Comparison of ENCODE assay signal across 10 mouse cellular contexts in genomic region chr10:86880071-86880806, GRCm38 (mm10).
A peak's percentile ranks its signal among the peaks of the same experiment; 100 is the strongest.
DNase-seq lines count a peak whose midpoint lies in the region; ATAC-seq lines count a peak whose summit lies in the region.
"Had no signal": no experiment of that assay in that cellular context is flagged by ENCODE, and none has a peak within 500 bp of the region (broad histone marks: within the 10 kb centered on the region; RNA-seq: fewer than 3 reads in every experiment).

No protein-coding gene starts in this region.

- 47% methylated on average over 5 of the region's 5 CpGs for WGBS in embryonic facial prominence, embryonic 14.5 days
- 62% methylated on average over 5 of the region's 5 CpGs for WGBS in embryonic facial prominence, embryonic 10.5 days

- H3K36me3 ChIP-seq in embryonic facial prominence, embryonic 14.5 days (ENCODE audit: control insufficient read depth, insufficient read depth, low read length), result no peaks in the 10 kb centered on the region
- no peaks in the 10 kb centered on the region for H3K36me3 ChIP-seq in embryonic facial prominence, embryonic 10.5 days (replicated peaks)
- H3K36me3 ChIP-seq: midbrain, embryonic 12.5 days had no signal

- H3K27ac ChIP-seq in embryonic facial prominence, embryonic 14.5 days (replicated peaks; ENCODE audit: low read depth, low read length), result no peak overlapping the region
- no peak overlapping the region for H3K27ac ChIP-seq in embryonic facial prominence, embryonic 10.5 days (replicated peaks)
- H3K27ac ChIP-seq: midbrain, embryonic 12.5 days had no signal

- H3K4me3 ChIP-seq in embryonic facial prominence, embryonic 14.5 days (ENCODE audit: low read depth, low read length), result no peak overlapping the region
- no peak overlapping the region for H3K4me3 ChIP-seq in embryonic facial prominence, embryonic 10.5 days
- H3K4me3 ChIP-seq: midbrain, embryonic 12.5 days had no signal

- H3K4me1 ChIP-seq in embryonic facial prominence, embryonic 14.5 days (ENCODE audit: control insufficient read depth, insufficient read depth, low read length), result no peaks in the 10 kb centered on the region
- no peaks in the 10 kb centered on the region for H3K4me1 ChIP-seq in embryonic facial prominence, embryonic 10.5 days
- H3K4me1 ChIP-seq: midbrain, embryonic 12.5 days had no signal

- no peaks in the 10 kb centered on the region for H3K9me3 ChIP-seq in embryonic facial prominence, embryonic 14.5 days (ENCODE audit: control insufficient read depth, low read length)
- H3K9me3 ChIP-seq in embryonic facial prominence, embryonic 10.5 days, result no peaks in the 10 kb centered on the region
- H3K9me3 ChIP-seq: midbrain, embryonic 12.5 days had no signal

- H3K9ac ChIP-seq in embryonic facial prominence, embryonic 14.5 days (ENCODE audit: low read depth, low read length), result no peak overlapping the region
- H3K9ac ChIP-seq: midbrain, embryonic 12.5 days had no signal

- no peak overlapping the region for H3K4me2 ChIP-seq in embryonic facial prominence, embryonic 14.5 days (ENCODE audit: low read depth, low read length)
- H3K4me2 ChIP-seq: liver, embryonic 11.5 days; midbrain, embryonic 12.5 days had no signal

- H3K27me3 ChIP-seq in embryonic facial prominence, embryonic 14.5 days (replicated peaks; ENCODE audit: control insufficient read depth, insufficient read depth, low read length), result no peaks in the 10 kb centered on the region
- H3K27me3 ChIP-seq in embryonic facial prominence, embryonic 10.5 days (replicated peaks; ENCODE audit: low read depth, poor library complexity, severe bottlenecking), result no peaks in the 10 kb centered on the region
- H3K27me3 ChIP-seq: midbrain, embryonic 12.5 days had no signal

- no peak for ATAC-seq in embryonic facial prominence, embryonic 14.5 days (ENCODE audit: low read depth)

- DNase-seq in embryonic facial prominence, embryonic 14.5 days (ENCODE audit: low spot score), result peak; percentile 30
- no peak for DNase-seq in embryonic facial prominence, embryonic 10.5 days (ENCODE audit: low spot score)
- peak; percentile 12 for DNase-seq in ovary, postnatal 36 days (ENCODE audit: low spot score)
- DNase-seq in ovary, postnatal 10 days (ENCODE audit: low spot score), result no peak
- peak; percentile 62 to 76 for DNase-seq in cerebellum, postnatal 14 days
- DNase-seq in lung, postnatal 4 days, result peak; percentile 7 to 50
- no peak for DNase-seq in testis, postnatal 14 days (ENCODE audit: low spot score)
- no peak for DNase-seq in left cerebral cortex, adult 9 months (ENCODE audit: low spot score in 2 of 2)

Comparison
In these comparisons a context has a peak if more than half of its experiments do, and no peak if none do; other contexts are left out.
1. DNase-seq: peak in embryonic facial prominence, embryonic 14.5 days (single experiment), ovary, postnatal 36 days (single experiment), cerebellum, postnatal 14 days (2 of 2) and lung, postnatal 4 days (2 of 2); none in embryonic facial prominence, embryonic 10.5 days (single experiment), ovary, postnatal 10 days (single experiment), testis, postnatal 14 days (single experiment) and left cerebral cortex, adult 9 months (0 of 2).